8 mouse cellular contexts compared by ENCODE assay signal in genomic region chr2:164879228-164879567, GRCm38 (mm10). TPM values are rescaled to one million over a fixed set of nuclear protein-coding genes. Genes with fewer than 3 reads are reported as not detected.
DNase-seq lines count a peak whose midpoint lies in the region; ATAC-seq and TF ChIP-seq lines count a peak whose summit lies in the region.

Pcif1 (plus strand) TSS chr2:164879304.

- intact Hi-C loops in heart, postnatal 25 days (cut with DNase I) = loop anchor here (2.0 kb wide), 1 partner anchor 16 kb away; no protein-coding TSS in a partner anchor

- H3K4me1 ChIP-seq in ES-E14 (ENCODE audit: control insufficient read depth in 2 of 2, insufficient read depth in 2 of 2, low read length in 2 of 2, poor library complexity in 1 of 2) = peaks cover 0 to 6% of the 10 kb centered on the region in 2 experiments; a peak in 1 of 4 replicates
- peaks cover 19% of the 10 kb centered on the region for H3K4me1 ChIP-seq in forebrain, embryonic 16.5 days (replicated peaks; ENCODE audit: control insufficient read depth, insufficient read depth, low read length)
- H3K4me1 ChIP-seq in neural tube, embryonic 14.5 days (ENCODE audit: control insufficient read depth, insufficient read depth, low read length) = peaks cover 22% of the 10 kb centered on the region

- peak within 1 kb of the TSS; percentile 99 for H3K27ac ChIP-seq in ES-E14 (ENCODE audit: insufficient read depth, low read depth, low read length, poor library complexity, severe bottlenecking)
- peak within 1 kb of the TSS; percentile 100 for H3K27ac ChIP-seq in forebrain, embryonic 16.5 days (ENCODE audit: low read length)
- peak within 1 kb of the TSS; percentile 100 for H3K27ac ChIP-seq in neural tube, embryonic 14.5 days (ENCODE audit: low read depth, low read length)

- peak within 1 kb of the TSS; percentile 97 for H3K9ac ChIP-seq in ES-E14 (ENCODE audit: insufficient read depth, low read depth, low read length, poor library complexity, severe bottlenecking)
- peak within 1 kb of the TSS; percentile 100 for H3K9ac ChIP-seq in forebrain, embryonic 16.5 days (replicated peaks; ENCODE audit: low read depth, low read length)
- H3K9ac ChIP-seq in neural tube, embryonic 14.5 days (replicated peaks; ENCODE audit: low read depth, low read length) = peak within 1 kb of the TSS; percentile 100

- ATAC-seq in forebrain, embryonic 16.5 days = peak; percentile 89
- peak; percentile 88 for ATAC-seq in neural tube, embryonic 14.5 days (ENCODE audit: low read depth)

- H3K36me3 ChIP-seq in ES-E14 (ENCODE audit: control insufficient read depth, insufficient read depth, low read length, poor library complexity, severe bottlenecking) = peaks cover 3% of the 10 kb centered on the region; the same call in 1 of the 2 replicates
- peaks cover 6% of the 10 kb centered on the region for H3K36me3 ChIP-seq in forebrain, embryonic 16.5 days (ENCODE audit: control insufficient read depth, insufficient read depth)
- H3K36me3 ChIP-seq in neural tube, embryonic 14.5 days (ENCODE audit: control insufficient read depth, insufficient read depth, low read length) = peaks cover 11% of the 10 kb centered on the region

- H3K9me3 ChIP-seq in ES-E14 (ENCODE audit: control insufficient read depth, insufficient read depth, low read depth, low read length) = no peaks in the 10 kb centered on the region
- H3K9me3 ChIP-seq in forebrain, embryonic 16.5 days (ENCODE audit: control insufficient read depth, low read length) = no peaks in the 10 kb centered on the region
- no peaks in the 10 kb centered on the region for H3K9me3 ChIP-seq in neural tube, embryonic 14.5 days (ENCODE audit: control insufficient read depth, low read length)

- WGBS in forebrain, embryonic 16.5 days = 0% methylated on average over 40 of the region's 40 CpGs
- WGBS in neural tube, embryonic 14.5 days = under 1% methylated on average over 40 of the region's 40 CpGs

- peak within 1 kb of the TSS; percentile 98 for H3K4me2 ChIP-seq in forebrain, embryonic 16.5 days (ENCODE audit: low read length)
- H3K4me2 ChIP-seq in neural tube, embryonic 14.5 days (ENCODE audit: low read depth, low read length) = peak within 1 kb of the TSS; percentile 99

- in situ Hi-C loops in ES-E14 (cut with MboI; ENCODE audit: low sequenced_read_pairs in 2 of 2, unreplicated experiment in 2 of 2) = no loop called here

- peak; percentile 72 for DNase-seq in ES-E14 (ENCODE audit: low read depth, low spot score)
- DNase-seq in cerebellum, adult 11-12 months = peak; percentile 92
- peak; percentile 81 for DNase-seq in heart, postnatal 25 days (ENCODE audit: low spot score)
- DNase-seq in layer of hippocampus, adult 18-20 months (ENCODE audit: low spot score in 2 of 2) = peak; percentile 87 to 95
- DNase-seq in lung, adult 18-20 months = peak; percentile 90 to 93
- DNase-seq in testis, postnatal 10 days (ENCODE audit: low spot score) = peak; percentile 97

- peak within 1 kb of the TSS; percentile 88 to 92 for H3K4me3 ChIP-seq in ES-E14 (ENCODE audit: insufficient read depth in 1 of 2, low read depth in 1 of 2, low read length in 2 of 2, poor library complexity in 1 of 2, severe bottlenecking in 1 of 2)
- H3K4me3 ChIP-seq in forebrain, embryonic 16.5 days (replicated peaks; ENCODE audit: low read length) = peak within 1 kb of the TSS; percentile 70
- H3K4me3 ChIP-seq in neural tube, embryonic 14.5 days (ENCODE audit: low read depth, low read length) = peak within 1 kb of the TSS; percentile 96

- H3K27me3 ChIP-seq in forebrain, embryonic 16.5 days (replicated peaks; ENCODE audit: control insufficient read depth, insufficient read depth, low read length) = no peaks in the 10 kb centered on the region
- no peaks in the 10 kb centered on the region for H3K27me3 ChIP-seq in neural tube, embryonic 14.5 days (ENCODE audit: control insufficient read depth, insufficient read depth, low read length)

TF ChIP-seq in ES-E14, 5 proteins besides CTCF, POLR2A, EP300 and RAD21:
- TF ChIP-seq HCFC1 (IDR thresholded peaks at IDR 0.05; ENCODE audit: borderline replicate concordance, insufficient read depth, low read length) = peak; percentile 91
- no peak for TF ChIP-seq ZNF384 (IDR thresholded peaks at IDR 0.05; ENCODE audit: low read depth, low read length)
- TF ChIP-seq ZC3H11A (IDR thresholded peaks at IDR 0.05; ENCODE audit: borderline replicate concordance, low read depth, low read length) = no peak
- TF ChIP-seq MAFK (IDR thresholded peaks at IDR 0.05; ENCODE audit: insufficient read depth, low read depth, low read length) = no peak
- no peak for TF ChIP-seq CHD2 (IDR thresholded peaks at IDR 0.05; ENCODE audit: low read depth, low read length)

RNA-seq across cellular contexts. Expression of gene Pcif1, which starts in this region (rescaled TPM):
- 30.4 and 39.5 TPM in 2 replicates for total RNA-seq in ES-E14 (2012; rRNA removed)
- polyA plus RNA-seq in forebrain, embryonic 16.5 days (2015; fragmentation: Nextera tagmentation; extraction: Ambion mirVana) = 79.3 and 93.7 TPM in 2 replicates
- total RNA-seq in heart, postnatal 25 days (2021) = 10 to 100 TPM; 27.5 to 34.6 TPM
- 10 to 100 TPM; 41.9 to 45.2 TPM for total RNA-seq in layer of hippocampus, adult 18-20 months (2021)
- 78.0 and 82.1 TPM in 2 replicates for polyA plus RNA-seq in neural tube, embryonic 14.5 days (2014; fragmentation: Nextera tagmentation; extraction: Ambion mirVana)

Comparison
In these comparisons a context has a peak if more than half of its experiments do, and no peak if none do; other contexts are left out.
1. Peak in every context shown above with its lines: DNase-seq, ATAC-seq, H3K4me3 ChIP-seq and H3K27ac ChIP-seq.